Mouse (Mus musculus): ENCODE measurements at regions not wholly inside any gene's neighbourhood (a gene's known extent, or its start where the extent isn't known, plus 50 kb on each side); places are given as distances from the start of the nearest gene placed in this dataset.

DNA sequence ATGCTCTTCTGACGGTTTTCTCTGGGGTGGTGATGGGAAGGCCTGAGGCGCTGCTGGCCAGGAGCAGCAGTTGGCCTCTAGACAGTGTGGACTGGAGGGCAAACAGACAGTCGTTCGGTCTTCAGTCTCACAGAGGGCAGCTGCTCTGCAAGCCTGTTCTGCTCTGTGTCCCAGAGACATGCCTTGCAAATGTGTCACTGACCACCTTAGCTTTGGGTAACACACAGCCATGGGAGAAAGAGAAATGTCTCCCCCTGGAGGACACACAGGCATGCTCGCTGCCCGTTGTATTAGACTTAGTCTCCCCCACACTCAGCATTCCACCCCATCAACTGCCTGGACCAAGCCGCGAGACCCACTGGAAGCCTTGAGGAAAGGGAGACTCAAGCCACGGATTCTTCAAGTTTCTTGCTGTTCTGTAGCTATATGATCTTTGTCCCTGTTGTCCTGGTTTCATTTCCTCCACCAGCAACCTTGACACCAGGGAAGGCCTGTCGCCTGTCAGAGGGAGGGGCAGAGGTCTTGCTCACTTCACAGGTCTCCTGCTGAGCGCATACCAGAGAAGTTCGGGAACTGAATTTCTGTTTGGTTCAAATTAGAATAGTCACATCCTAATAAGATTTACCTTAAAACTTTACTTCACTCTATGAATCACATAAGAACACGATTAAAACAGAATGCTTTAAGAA lies 310.8 kb downstream of the Setd4 start:
- TF ChIP-seq POLR2A (IDR thresholded peaks at IDR 0.05; ENCODE audit: low read depth, low read length) (no peak), CTCF (conservative IDR thresholded peaks at IDR 0.05; ENCODE audit: insufficient read depth, insufficient read length, low read depth, low read length) (peak; percentile 90)

All from kidney, adult 2 months (tissue).